Mouse (Mus musculus) brain, embryonic 14.5 days (tissue): ENCODE results near the gene Mbd3.

Source experiments
- CTCF ChIP-seq: fragments of 200-500 bp; IDR thresholded peaks from 2 replicates; pipeline ENCODE4 v1.5.1; 2012; ENCODE audit warnings: inconsistent platforms, mild to moderate bottlenecking, moderate library complexity, borderline replicate concordance; ENCODE audit not compliant: insufficient read depth, insufficient read length; ENCODE audit errors: extremely low read depth
- POLR2A ChIP-seq: fragments of 200-500 bp; IDR thresholded peaks from 2 replicates; pipeline ENCODE4 v1.6.1; 2012; ENCODE audit warnings: mild to moderate bottlenecking, inconsistent platforms, borderline replicate concordance; ENCODE audit not compliant: poor library complexity, insufficient read depth, insufficient read length, severe bottlenecking; ENCODE audit errors: extremely low read depth

- TF ChIP-seq POLR2A (peak; percentile 19; the same call in 1 of the 2 replicates), CTCF (no peak)
Observed at GRCm38 (mm10) chr10:80406684-80407501, 7.5 kb upstream of the Mbd3 start, which contains the start of gene Uqcr11.
